Mouse (Mus musculus) urinary bladder, adult 2 months (tissue): Measurements from ENCODE around the gene Thsd4. TPM values are rescaled to one million over a fixed set of nuclear protein-coding genes. Genes with fewer than 3 reads are reported as not detected.
A peak's percentile ranks its signal among the peaks of the same experiment; 100 is the strongest.

Source experiments
- DNase-seq: peaks from one replicate; pipeline ENCODE4 v3.0.0; 2022; ENCODE audit warnings: low spot score
- polyA plus RNA-seq: library from polyadenylated mRNA; depleted of rRNA; stranded (reverse); fragments of >200 nt; gene quantifications from 2 replicates; pipeline ENCODE4 v1.2.3, GENCODE M21; 2012; rRNA removed

The Thsd4 gene
- polyA plus RNA-seq, result 19.5 and 21.2 TPM in 2 replicates

- peak; percentile 78 for DNase-seq
Measured at GRCm38 (mm10) chr9:60521806-60522264, at the start of gene Thsd4. Gene Thsd4 (minus strand): TSS chr9:60522046.

- no peak for DNase-seq
Measured at GRCm38 (mm10) chr9:60571041-60571440, 49.2 kb upstream of the Thsd4 start.

- no peak for DNase-seq
Measured at GRCm38 (mm10) chr9:60569366-60569765, 47.5 kb upstream of the Thsd4 start.

GRCm38 (mm10) chr9:60563809-60564208 lies 42.0 kb upstream of the Thsd4 start:
- no peak for DNase-seq

GRCm38 (mm10) chr9:60562443-60563371 lies 40.9 kb upstream of the Thsd4 start:
- no peak for DNase-seq

- no peak for DNase-seq
Measured at GRCm38 (mm10) chr9:60561641-60562289, 39.9 kb upstream of the Thsd4 start.

GRCm38 (mm10) chr9:60558507-60558906 lies 36.7 kb upstream of the Thsd4 start:
- no peak for DNase-seq

- DNase-seq, result no peak
Measured at GRCm38 (mm10) chr9:60551238-60551637, 29.4 kb upstream of the Thsd4 start.

- DNase-seq, result peak; percentile 46
Measured at GRCm38 (mm10) chr9:60548182-60548581, 26.3 kb upstream of the Thsd4 start.

- DNase-seq, result no peak
Measured at GRCm38 (mm10) chr9:60546169-60546568, 24.3 kb upstream of the Thsd4 start.

- no peak for DNase-seq
Measured at GRCm38 (mm10) chr9:60545361-60546096, 23.7 kb upstream of the Thsd4 start.

GRCm38 (mm10) chr9:60543422-60544015 lies 21.7 kb upstream of the Thsd4 start:
- DNase-seq, result no peak

GRCm38 (mm10) chr9:60530310-60530709 lies 8.5 kb upstream of the Thsd4 start:
- DNase-seq, result no peak

GRCm38 (mm10) chr9:60529348-60530243 lies 7.8 kb upstream of the Thsd4 start:
- DNase-seq, result no peak

- no peak for DNase-seq
Measured at GRCm38 (mm10) chr9:60528269-60528668, 6.4 kb upstream of the Thsd4 start.

- no peak for DNase-seq
Measured at GRCm38 (mm10) chr9:60527836-60528235, 6.0 kb upstream of the Thsd4 start.

GRCm38 (mm10) chr9:60527051-60527450 lies 5.2 kb upstream of the Thsd4 start:
- no peak for DNase-seq

- DNase-seq, result no peak
Measured at GRCm38 (mm10) chr9:60526195-60526594, 4.3 kb upstream of the Thsd4 start.

GRCm38 (mm10) chr9:60521143-60521542 lies 703 bp downstream of the Thsd4 start:
- no peak for DNase-seq

- no peak for DNase-seq
Measured at GRCm38 (mm10) chr9:60519601-60520000, 2.2 kb downstream of the Thsd4 start.

- DNase-seq, result no peak
Measured at GRCm38 (mm10) chr9:60518216-60518615, 3.6 kb downstream of the Thsd4 start.
